Mouse (Mus musculus) spleen, postnatal 0 days (tissue): Measurements from ENCODE around the gene Olfr1493-ps1. TPM values are rescaled to one million over a fixed set of nuclear protein-coding genes. Genes with fewer than 3 reads are reported as not detected.

ENCODE experiments used
- polyA plus RNA-seq: library from polyadenylated mRNA; unstranded; fragments of >200 nt; fragmentation: Nextera tagmentation; extraction: Ambion mirVana; gene quantifications from 2 replicates; pipeline ENCODE4 v1.2.1, GENCODE M21; 2015

The Olfr1493-ps1 gene
- polyA plus RNA-seq, result not detected in 2 replicates

GRCm38 (mm10) chr19:13722978-13723377 lies at the start of gene Olfr1493-ps1:
Olfr1493-ps1 (plus strand) TSS chr19:13723278.

GRCm38 (mm10) chr19:13696968-13697367 lies 26.1 kb upstream of the Olfr1493-ps1 start, which contains the start of gene Olfr1491:
Olfr1491 (plus strand) TSS chr19:13697268.

GRCm38 (mm10) chr19:13739428-13739827 lies 16.4 kb downstream of the Olfr1493-ps1 start, which contains the start of gene Olfr1494:
Olfr1494 (plus strand) TSS chr19:13739728.

GRCm38 (mm10) chr19:13764306-13764705 lies 41.2 kb downstream of the Olfr1493-ps1 start, which contains the start of gene Olfr1495:
Olfr1495 (plus strand) TSS chr19:13764606.

GRCm38 (mm10) chr19:13777578-13777977 lies 54.5 kb downstream of the Olfr1493-ps1 start, which contains the start of gene Olfr1496:
Olfr1496 (plus strand) TSS chr19:13777878.

Other genes with a start within 250 kb of the Olfr1493-ps1 start
- gene Olfr1475, start 243.1 kb upstream of the Olfr1493-ps1 start, polyA plus RNA-seq, result not detected in 2 replicates
- gene Olfr1477, start 222.7 kb upstream of the Olfr1493-ps1 start, polyA plus RNA-seq, result not detected in 2 replicates
- gene Olfr1480, start 195.4 kb upstream of the Olfr1493-ps1 start, polyA plus RNA-seq, result not detected in 2 replicates
- not detected in 2 replicates for gene Olfr1484, start 139.8 kb upstream of the Olfr1493-ps1 start, polyA plus RNA-seq
- not detected in 2 replicates for gene Olfr1487, start 105.9 kb upstream of the Olfr1493-ps1 start, polyA plus RNA-seq
- not detected in 2 replicates for gene Olfr1489, start 91.7 kb upstream of the Olfr1493-ps1 start, polyA plus RNA-seq
- not detected in 2 replicates for gene Olfr1490, start 72.2 kb upstream of the Olfr1493-ps1 start, polyA plus RNA-seq
- gene Olfr1491, start 26.0 kb upstream of the Olfr1493-ps1 start, polyA plus RNA-seq, result not detected in 2 replicates
- gene Olfr1494, start 16.4 kb downstream of the Olfr1493-ps1 start, polyA plus RNA-seq, result not detected in 2 replicates
- not detected in 2 replicates for gene Olfr1495, start 41.3 kb downstream of the Olfr1493-ps1 start, polyA plus RNA-seq
- not detected in 2 replicates for gene Olfr1496, start 54.6 kb downstream of the Olfr1493-ps1 start, polyA plus RNA-seq
- gene Olfr1497, start 74.9 kb downstream of the Olfr1493-ps1 start, polyA plus RNA-seq, result not detected in 2 replicates
- not detected in 2 replicates for gene Olfr1499, start 96.2 kb downstream of the Olfr1493-ps1 start, polyA plus RNA-seq
- not detected in 2 replicates for gene Olfr1500, start 107.2 kb downstream of the Olfr1493-ps1 start, polyA plus RNA-seq
- gene Olfr1501, start 127.4 kb downstream of the Olfr1493-ps1 start, polyA plus RNA-seq, result not detected in 2 replicates
- gene Olfr1502, start 138.5 kb downstream of the Olfr1493-ps1 start, polyA plus RNA-seq, result not detected in 2 replicates
- not detected in 2 replicates for gene Olfr1504, start 174.7 kb downstream of the Olfr1493-ps1 start, polyA plus RNA-seq
- not detected in 2 replicates for gene Olfr1505, start 190.3 kb downstream of the Olfr1493-ps1 start, polyA plus RNA-seq